Mouse (Mus musculus) gastrocnemius, adult 8-10 months (tissue): ENCODE data around the gene Mfsd11. TPM values are rescaled to one million over a fixed set of nuclear protein-coding genes. Genes with fewer than 3 reads are reported as not detected.
"Not testable (repeated sequence)": the region's sequence is repeated elsewhere in the genome, so short reads cannot be mapped to it uniquely, and the experiment has no call there.

Source experiments
- DNase-seq, 2 experiments: peaks; one replicate each; pipeline ENCODE4 v3.0.0; 2022; ENCODE audit warnings: low spot score in 2 of 2
- total RNA-seq, 4 experiments: library from RNA; stranded (reverse); gene quantifications; 2 replicates each; pipeline ENCODE4 v1.2.4; 2022

Mfsd11 gene
- total RNA-seq, 4 experiments from 2014 or later: 21.7 to 23.9 (median 22.7) TPM

GRCm38 (mm10) chr11:116821057-116821940 lies 30.9 kb upstream of the Mfsd11 start:
- DNase-seq: no peak

GRCm38 (mm10) chr11:116822215-116822614 lies 30.0 kb upstream of the Mfsd11 start:
- no peak for DNase-seq

- no peak for DNase-seq
Observed at GRCm38 (mm10) chr11:116822626-116823025, 29.6 kb upstream of the Mfsd11 start.

- DNase-seq: no peak
Observed at GRCm38 (mm10) chr11:116823255-116823654, 29.0 kb upstream of the Mfsd11 start.

- DNase-seq: not testable (repeated sequence)
Observed at GRCm38 (mm10) chr11:116823885-116824284, 28.4 kb upstream of the Mfsd11 start.

- DNase-seq: no peak
Observed at GRCm38 (mm10) chr11:116825230-116825629, 27.0 kb upstream of the Mfsd11 start.

GRCm38 (mm10) chr11:116826550-116827504 lies 25.4 kb upstream of the Mfsd11 start:
- DNase-seq: no peak

GRCm38 (mm10) chr11:116827534-116828165 lies 24.6 kb upstream of the Mfsd11 start, which contains the start of gene Mxra7:
TSS of gene Mxra7 (minus strand) at chr11:116828046.
- DNase-seq: peak; percentile 71 to 78

GRCm38 (mm10) chr11:116832172-116832685 lies 20.0 kb upstream of the Mfsd11 start:
- DNase-seq: no peak

- DNase-seq: no peak
Observed at GRCm38 (mm10) chr11:116834954-116835353, 17.3 kb upstream of the Mfsd11 start.

- no peak for DNase-seq
Observed at GRCm38 (mm10) chr11:116836283-116836682, 16.0 kb upstream of the Mfsd11 start.

GRCm38 (mm10) chr11:116837441-116837840 lies 14.8 kb upstream of the Mfsd11 start:
- DNase-seq: no peak

GRCm38 (mm10) chr11:116838936-116839335 lies 13.3 kb upstream of the Mfsd11 start:
- DNase-seq: peak; percentile 37 to 56

- DNase-seq: no peak
Observed at GRCm38 (mm10) chr11:116839601-116840000, 12.6 kb upstream of the Mfsd11 start.

GRCm38 (mm10) chr11:116840748-116841147 lies 11.5 kb upstream of the Mfsd11 start:
- DNase-seq: no peak

GRCm38 (mm10) chr11:116842531-116843260 lies 9.5 kb upstream of the Mfsd11 start:
- DNase-seq: peak; percentile 35 to 44

- DNase-seq: peak; percentile 95 to 98
Observed at GRCm38 (mm10) chr11:116843261-116844233, 8.7 kb upstream of the Mfsd11 start, which contains the start of the genes Mettl23 and Jmjd6. TSS of gene Mettl23 (plus strand) at chr11:116843278. TSS of gene Jmjd6 (minus strand) at chr11:116843449.

- DNase-seq: no peak
Observed at GRCm38 (mm10) chr11:116846593-116847181, 5.6 kb upstream of the Mfsd11 start.
